Mouse (Mus musculus): ENCODE measurements around the gene Sox15. TPM values are rescaled to one million over a fixed set of nuclear protein-coding genes. Genes with fewer than 3 reads are reported as not detected.
"Not testable (repeated sequence)": the region's sequence is repeated elsewhere in the genome, so short reads cannot be mapped to it uniquely, and the experiment has no call there.

Sox15 gene
- total RNA-seq (2021) = not detected

GRCm38 (mm10) chr11:69655264-69656064 lies at the start of gene Sox15:
Gene Sox15, plus strand, starts transcription at chr11:69655314.
- DNase-seq = peak; percentile 68 to 73
- intact Hi-C loops (cut with DNase I) = loop anchor here (1.0 to 2.0 kb wide), 2 partner anchors 59 to 99 kb away; no protein-coding TSS in a partner anchor

- intact Hi-C loops (cut with DNase I) = no loop called here
- DNase-seq = peak; percentile 69 to 73
Measured at GRCm38 (mm10) chr11:69605726-69606490, 49.2 kb upstream of the Sox15 start, which contains the start of gene Atp1b2. Gene Atp1b2, minus strand, starts transcription at chr11:69605942.

- no peak for DNase-seq
- intact Hi-C loops (cut with DNase I) = no loop called here
Measured at GRCm38 (mm10) chr11:69606491-69606795, 48.7 kb upstream of the Sox15 start.

- intact Hi-C loops (cut with DNase I) = no loop called here
- no peak for DNase-seq
Measured at GRCm38 (mm10) chr11:69606832-69607231, 48.3 kb upstream of the Sox15 start.

- no peak for DNase-seq
- intact Hi-C loops (cut with DNase I) = no loop called here
Measured at GRCm38 (mm10) chr11:69608525-69608924, 46.6 kb upstream of the Sox15 start.

- intact Hi-C loops (cut with DNase I) = no loop called here
- no peak for DNase-seq
Measured at GRCm38 (mm10) chr11:69609416-69609815, 45.7 kb upstream of the Sox15 start.

GRCm38 (mm10) chr11:69610899-69611298 lies 44.2 kb upstream of the Sox15 start:
- DNase-seq = no peak
- intact Hi-C loops (cut with DNase I) = no loop called here

GRCm38 (mm10) chr11:69613553-69614256 lies 41.4 kb upstream of the Sox15 start:
- intact Hi-C loops (cut with DNase I) = loop anchor here (1.0 to 2.0 kb wide), 2 partner anchors 34 to 67 kb away; no protein-coding TSS in a partner anchor
- peak; percentile 88 to 91 for DNase-seq

- DNase-seq = not testable (repeated sequence)
- intact Hi-C loops (cut with DNase I) = loop anchor here (1.0 kb wide), 1 partner anchor 35 kb away; no protein-coding TSS in a partner anchor
Measured at GRCm38 (mm10) chr11:69614257-69614588, 40.9 kb upstream of the Sox15 start.

- intact Hi-C loops (cut with DNase I) = no loop called here
- no peak for DNase-seq
Measured at GRCm38 (mm10) chr11:69616781-69617180, 38.3 kb upstream of the Sox15 start.

GRCm38 (mm10) chr11:69617805-69618204 lies 37.3 kb upstream of the Sox15 start, which contains the start of gene Shbg:
Gene Shbg, minus strand, starts transcription at chr11:69617905.
- DNase-seq = no peak
- intact Hi-C loops (cut with DNase I) = no loop called here

- intact Hi-C loops (cut with DNase I) = no loop called here
- DNase-seq = no peak
Measured at GRCm38 (mm10) chr11:69620394-69621081, 34.6 kb upstream of the Sox15 start.

- peak; percentile 60 to 79 for DNase-seq
- intact Hi-C loops (cut with DNase I) = no loop called here
Measured at GRCm38 (mm10) chr11:69621571-69622268, 33.4 kb upstream of the Sox15 start, which contains the start of gene Sat2. Gene Sat2, plus strand, starts transcription at chr11:69622024.

- DNase-seq = no peak
Measured at GRCm38 (mm10) chr11:69622406-69622805, 32.7 kb upstream of the Sox15 start.

GRCm38 (mm10) chr11:69623006-69623405 lies 32.1 kb upstream of the Sox15 start:
- no peak for DNase-seq
- intact Hi-C loops (cut with DNase I) = no loop called here

More at GRCm38 (mm10) chr11:69622406-69622805, 32.7 kb upstream of the Sox15 start:
- intact Hi-C loops (cut with DNase I) = no loop called here

- intact Hi-C loops (cut with DNase I); DNase-seq: not testable (repeated sequence)
Measured at GRCm38 (mm10) chr11:69624339-69624738, 30.8 kb upstream of the Sox15 start.

GRCm38 (mm10) chr11:69628286-69628685 lies 26.8 kb upstream of the Sox15 start:
- intact Hi-C loops (cut with DNase I) = loop anchor here (1.0 kb wide), 1 partner anchor 29 kb away; no protein-coding TSS in a partner anchor
- DNase-seq = peak; percentile 73 to 82

- DNase-seq = no peak
- intact Hi-C loops (cut with DNase I) = no loop called here
Measured at GRCm38 (mm10) chr11:69629802-69630201, 25.3 kb upstream of the Sox15 start.

- peak; percentile 100 for DNase-seq
- intact Hi-C loops (cut with DNase I) = no loop called here
Measured at GRCm38 (mm10) chr11:69632284-69633089, 22.6 kb upstream of the Sox15 start, which contains the start of gene Fxr2. Gene Fxr2, plus strand, starts transcription at chr11:69632990.

Measured in heart, postnatal 36 days (tissue).